Mouse (Mus musculus) ES-E14 (cell line): ENCODE measurements around the gene Anapc11.

ENCODE experiments used
- CHD2 ChIP-seq: IDR thresholded peaks from 2 replicates; pipeline ENCODE4 v1.6.1; 2014; ENCODE audit warnings: mild to moderate bottlenecking, low read depth, low read length, inconsistent platforms
- HCFC1 ChIP-seq: IDR thresholded peaks from 2 replicates; pipeline ENCODE4 v1.6.1; 2012; ENCODE audit warnings: low read length, inconsistent platforms, borderline replicate concordance; ENCODE audit not compliant: insufficient read depth
- MAFK ChIP-seq: IDR thresholded peaks from 2 replicates; pipeline ENCODE4 v1.6.1; 2014; ENCODE audit warnings: mild to moderate bottlenecking, low read depth, low read length, inconsistent platforms; ENCODE audit not compliant: insufficient read depth
- ZNF384 ChIP-seq: IDR thresholded peaks from 2 replicates; pipeline ENCODE4 v1.6.1; 2012; ENCODE audit warnings: low read depth, low read length, inconsistent platforms

- TF ChIP-seq HCFC1 (no peak), ZNF384 (no peak), CHD2 (no peak), MAFK (no peak)
These were observed 24.5 kb upstream of the Anapc11 start for GRCm38 (mm10) chr11:120573585-120574277.
